In the genomic region with DNA sequence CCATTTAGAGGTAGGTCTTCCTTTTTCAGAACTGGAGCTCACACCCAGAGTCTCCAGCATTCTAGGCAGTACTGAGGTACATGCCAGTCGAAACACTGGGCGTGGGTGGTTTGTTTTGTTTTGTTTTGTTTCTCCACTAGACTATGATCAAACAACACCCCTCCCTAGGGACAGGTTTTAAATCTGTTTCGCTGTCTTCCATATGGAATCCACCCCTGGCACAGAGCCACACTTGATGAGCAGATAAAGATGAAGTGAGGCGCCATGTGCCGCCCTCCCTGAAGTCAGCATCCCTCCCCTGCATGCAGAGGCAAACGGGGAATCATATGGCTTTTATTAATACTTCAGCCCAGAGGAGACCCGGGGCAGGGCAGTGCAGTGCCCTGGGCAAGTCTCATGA, we compare ENCODE assay signal across 18 mouse cellular contexts. TPM values are rescaled to one million over a fixed set of nuclear protein-coding genes. Genes with fewer than 3 reads are reported as not detected.
A peak's percentile ranks its signal among the peaks of the same experiment; 100 is the strongest.
DNase-seq lines count a peak whose midpoint lies in the region; ATAC-seq and TF ChIP-seq lines count a peak whose summit lies in the region.
"Had no signal": no experiment of that assay in that cellular context is flagged by ENCODE, and none has a peak within 500 bp of the region (broad histone marks: within the 10 kb centered on the region; RNA-seq: fewer than 3 reads in every experiment).

No protein-coding gene starts in this region.

- no peak for ATAC-seq in limb, embryonic 14.5 days (ENCODE audit: low FRiP score, low read depth)
- ATAC-seq: intestine, postnatal 0 days had no signal

- no peaks in the 10 kb centered on the region for H3K9me3 ChIP-seq in limb, embryonic 14.5 days (ENCODE audit: control insufficient read depth, low read length)
- H3K9me3 ChIP-seq in limb, embryonic 10.5 days (replicated peaks) = no peaks in the 10 kb centered on the region
- H3K9me3 ChIP-seq: forebrain, embryonic 15.5 days; liver, embryonic 15.5 days had no signal

- H3K27me3 ChIP-seq in limb, embryonic 14.5 days (ENCODE audit: control insufficient read depth, insufficient read depth, low read length) = peaks cover 14% of the 10 kb centered on the region
- peaks cover 32% of the 10 kb centered on the region for H3K27me3 ChIP-seq in limb, embryonic 10.5 days (ENCODE audit: low read depth, poor library complexity, severe bottlenecking)

- WGBS in limb, embryonic 14.5 days = 31% methylated on average over 7 of the region's 7 CpGs
- WGBS in limb, embryonic 10.5 days = 52% methylated on average over 7 of the region's 7 CpGs

- no peak overlapping the region for H3K27ac ChIP-seq in limb, embryonic 14.5 days (replicated peaks; ENCODE audit: low read depth, low read length)
- H3K27ac ChIP-seq in limb, embryonic 10.5 days = no peak overlapping the region
- H3K27ac ChIP-seq in gastrocnemius, adult 2 months = no peak overlapping the region
- H3K27ac ChIP-seq: forebrain, embryonic 15.5 days; liver, embryonic 15.5 days had no signal

- intact Hi-C loops in left cerebral cortex, postnatal 14 days (cut with DNase I) = loop anchor here (5.0 kb wide), 1 partner anchor 42 kb away; a partner anchor contains a TSS
- intact Hi-C loops in gastrocnemius, adult 2 months (cut with DNase I) = no loop called here

- H3K4me2 ChIP-seq in limb, embryonic 14.5 days (replicated peaks; ENCODE audit: low read depth, low read length, severe bottlenecking) = no peak overlapping the region
- H3K4me2 ChIP-seq: forebrain, embryonic 15.5 days; liver, embryonic 15.5 days had no signal

- no peak for TF ChIP-seq CTCF in gastrocnemius, adult 2 months (IDR thresholded peaks at IDR 0.05)

- DNase-seq in cerebellum, postnatal 25 days = peak; percentile 13 to 43
- DNase-seq in cerebellum, postnatal 4 days (ENCODE audit: low spot score in 2 of 2) = no peak
- peak; percentile 50 for DNase-seq in limb, embryonic 14.5 days (ENCODE audit: low spot score)
- no peak for DNase-seq in limb, embryonic 10.5 days (ENCODE audit: low spot score)
- DNase-seq in left cerebral cortex, postnatal 14 days (ENCODE audit: low spot score in 2 of 2) = peak; percentile 47 to 58
- DNase-seq in right cerebral cortex, postnatal 4 days = peak; percentile 27
- DNase-seq in gastrocnemius, postnatal 4 days (ENCODE audit: low spot score in 2 of 2) = no peak
- no peak for DNase-seq in gastrocnemius, adult 2 months
- DNase-seq: adrenal gland, postnatal 10 days; gastrocnemius, postnatal 25 days; kidney, postnatal 25 days; thymus, postnatal 25 days had no signal

- TF ChIP-seq POLR2A in limb, embryonic 14.5 days (IDR thresholded peaks at IDR 0.05; ENCODE audit: borderline replicate concordance, extremely low read depth, insufficient read depth, insufficient read length) = no peak

- no peaks in the 10 kb centered on the region for H3K4me1 ChIP-seq in limb, embryonic 14.5 days (ENCODE audit: control insufficient read depth, insufficient read depth, low read length)
- H3K4me1 ChIP-seq in limb, embryonic 10.5 days = peaks cover 11% of the 10 kb centered on the region

- no peaks in the 10 kb centered on the region for H3K36me3 ChIP-seq in limb, embryonic 14.5 days (ENCODE audit: control insufficient read depth, insufficient read depth, low read length)
- H3K36me3 ChIP-seq in limb, embryonic 10.5 days = no peaks in the 10 kb centered on the region
- H3K36me3 ChIP-seq: forebrain, embryonic 15.5 days; liver, embryonic 15.5 days had no signal

- no peak overlapping the region for H3K4me3 ChIP-seq in limb, embryonic 14.5 days (replicated peaks; ENCODE audit: low read length)
- no peak overlapping the region for H3K4me3 ChIP-seq in limb, embryonic 10.5 days
- H3K4me3 ChIP-seq in gastrocnemius, adult 2 months = no peak overlapping the region
- H3K4me3 ChIP-seq: forebrain, embryonic 15.5 days; liver, embryonic 15.5 days had no signal

- H3K9ac ChIP-seq in limb, embryonic 14.5 days (ENCODE audit: low read depth, low read length, severe bottlenecking) = no peak overlapping the region
- H3K9ac ChIP-seq: forebrain, embryonic 15.5 days; liver, embryonic 15.5 days had no signal

RNA-seq across cellular contexts. Expression of a gene that starts 17.8 kb away (rescaled TPM):
- 4.4 and 4.6 TPM in 2 replicates for polyA plus RNA-seq in limb, embryonic 14.5 days (2012; rRNA removed)
- 1.6 and 2.1 TPM in 2 replicates for polyA plus RNA-seq in limb, embryonic 14.5 days (2014; fragmentation: Nextera tagmentation; extraction: Ambion mirVana)
- polyA plus RNA-seq in limb, embryonic 10.5 days (2016; fragmentation: Nextera tagmentation; extraction: Ambion mirVana) = 0.13 and 0.36 TPM in 2 replicates
- total RNA-seq in left cerebral cortex, postnatal 14 days (2021) = under 1 TPM in 1 of 2 experiments, not detected in 1; 0.37 TPM
- total RNA-seq in gastrocnemius, postnatal 4 days (2021) = under 1 TPM; 0.26 to 0.66 TPM
- not detected for total RNA-seq in gastrocnemius, adult 2 months (2021)
- total RNA-seq: common myeloid progenitor, adult 5-6 weeks; gastrocnemius, postnatal 25 days had no signal
- polyA plus RNA-seq: forebrain, embryonic 15.5 days; heart, embryonic 14.5 days; intestine, postnatal 0 days had no signal

RNA-seq across cellular contexts. Expression of a gene that starts 20.9 kb away (rescaled TPM):
- polyA plus RNA-seq in limb, embryonic 14.5 days (2012; rRNA removed) = 4.0 and 5.1 TPM in 2 replicates
- polyA plus RNA-seq in limb, embryonic 14.5 days (2014; fragmentation: Nextera tagmentation; extraction: Ambion mirVana) = 5.9 and 9.6 TPM in 2 replicates
- polyA plus RNA-seq in limb, embryonic 10.5 days (2016; fragmentation: Nextera tagmentation; extraction: Ambion mirVana) = 1.9 and 4.6 TPM in 2 replicates
- under 1 TPM in 1 of 2 experiments, not detected in 1; 0.23 TPM for total RNA-seq in left cerebral cortex, postnatal 14 days (2021)
- under 1 TPM; 0.61 to 0.91 TPM for total RNA-seq in gastrocnemius, postnatal 4 days (2021)
- under 1 TPM; 0.15 to 0.17 TPM for total RNA-seq in gastrocnemius, adult 2 months (2021)
- total RNA-seq: adrenal gland, postnatal 10 days; common myeloid progenitor, adult 5-6 weeks; left cerebral cortex, postnatal 10 days had no signal
- polyA plus RNA-seq: liver, embryonic 15.5 days had no signal

RNA-seq across cellular contexts. Expression of a gene that starts 21.4 kb away (rescaled TPM):
- 81.7 and 105 TPM in 2 replicates for polyA plus RNA-seq in limb, embryonic 14.5 days (2012; rRNA removed)
- polyA plus RNA-seq in limb, embryonic 14.5 days (2014; fragmentation: Nextera tagmentation; extraction: Ambion mirVana) = 46.4 and 47.5 TPM in 2 replicates
- 66.8 and 67.6 TPM in 2 replicates for polyA plus RNA-seq in limb, embryonic 10.5 days (2016; fragmentation: Nextera tagmentation; extraction: Ambion mirVana)
- total RNA-seq in left cerebral cortex, postnatal 14 days (2021) = 1 to 10 TPM; 3.3 to 5.7 TPM
- 10 to 100 TPM; 11.1 to 12.4 TPM for total RNA-seq in gastrocnemius, postnatal 4 days (2021)
- under 1 TPM; 0.53 to 0.64 TPM for total RNA-seq in gastrocnemius, adult 2 months (2021)

RNA-seq across cellular contexts. Expression of a gene that starts 25.7 kb away (rescaled TPM):
- polyA plus RNA-seq in limb, embryonic 14.5 days (2012; rRNA removed) = 13.6 and 14.0 TPM in 2 replicates
- polyA plus RNA-seq in limb, embryonic 14.5 days (2014; fragmentation: Nextera tagmentation; extraction: Ambion mirVana) = 11.3 and 14.7 TPM in 2 replicates
- polyA plus RNA-seq in limb, embryonic 10.5 days (2016; fragmentation: Nextera tagmentation; extraction: Ambion mirVana) = 32.7 and 42.1 TPM in 2 replicates
- not detected for total RNA-seq in left cerebral cortex, postnatal 14 days (2021)
- not detected for total RNA-seq in gastrocnemius, postnatal 4 days (2021)
- not detected for total RNA-seq in gastrocnemius, adult 2 months (2021)
- total RNA-seq: common myeloid progenitor, adult 5-6 weeks; gastrocnemius, postnatal 25 days; left cerebral cortex, postnatal 10 days had no signal

RNA-seq across cellular contexts. Expression of a gene that starts 27.5 kb away (rescaled TPM):
- 13.6 and 16.1 TPM in 2 replicates for polyA plus RNA-seq in limb, embryonic 14.5 days (2012; rRNA removed)
- 20.3 and 24.0 TPM in 2 replicates for polyA plus RNA-seq in limb, embryonic 14.5 days (2014; fragmentation: Nextera tagmentation; extraction: Ambion mirVana)
- 5.2 and 5.6 TPM in 2 replicates for polyA plus RNA-seq in limb, embryonic 10.5 days (2016; fragmentation: Nextera tagmentation; extraction: Ambion mirVana)
- 1 to 10 TPM; 6.3 to 9.6 TPM for total RNA-seq in left cerebral cortex, postnatal 14 days (2021)
- total RNA-seq in gastrocnemius, postnatal 4 days (2021) = 10 to 100 TPM; 43.7 to 55.5 TPM
- total RNA-seq in gastrocnemius, adult 2 months (2021) = 10 to 100 TPM; 19.5 to 27.5 TPM

Comparison
In these comparisons a context has a peak if more than half of its experiments do, and no peak if none do; other contexts are left out.
1. DNase-seq: peak in cerebellum, postnatal 25 days (2 of 2), limb, embryonic 14.5 days (single experiment), left cerebral cortex, postnatal 14 days (2 of 2) and right cerebral cortex, postnatal 4 days (single experiment); none in cerebellum, postnatal 4 days (0 of 2), limb, embryonic 10.5 days (single experiment), gastrocnemius, postnatal 4 days (0 of 2) and gastrocnemius, adult 2 months (single experiment).